Mouse (Mus musculus) lung, adult 18-20 months (tissue): Measurements from ENCODE around the gene Cyp4a10.
A peak's percentile ranks its signal among the peaks of the same experiment; 100 is the strongest.
"Not testable (repeated sequence)": the region's sequence is repeated elsewhere in the genome, so short reads cannot be mapped to it uniquely, and the experiment has no call there.

Experiments used
- DNase-seq, 2 experiments: peaks; one replicate each; pipeline ENCODE4 v3.0.0; 2022; ENCODE audit warnings: mixed read lengths in 2 of 2

The Cyp4a10 gene

GRCm38 (mm10) chr4:115518000-115518399 is at the start of gene Cyp4a10:
Gene Cyp4a10, plus strand, starts transcription at chr4:115518264.
- DNase-seq = not testable (repeated sequence)

DNA sequence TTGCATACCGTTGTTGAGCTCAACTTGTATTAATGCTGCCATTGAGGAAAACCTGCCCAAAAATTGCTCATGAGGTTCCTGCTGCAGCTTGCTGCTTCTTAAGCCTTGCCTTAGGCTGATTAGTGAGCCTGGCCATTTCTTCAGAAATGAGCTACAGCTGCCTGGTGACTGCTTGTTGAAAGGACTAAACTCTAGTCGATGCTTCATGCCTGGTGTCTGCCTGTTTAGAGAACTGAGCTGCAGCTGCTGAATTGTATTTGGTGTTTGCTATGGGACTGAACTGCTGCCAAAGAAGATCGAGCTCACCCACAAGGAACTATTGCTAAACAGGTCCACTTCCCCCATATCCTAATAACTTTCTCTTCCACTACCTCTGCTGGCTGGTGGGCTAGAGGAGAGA is 44.5 kb upstream of the Cyp4a10 start:
- DNase-seq = not testable (repeated sequence)

GRCm38 (mm10) chr4:115476051-115476450 is 42.0 kb upstream of the Cyp4a10 start:
- DNase-seq = peak; percentile 30 to 51

DNA sequence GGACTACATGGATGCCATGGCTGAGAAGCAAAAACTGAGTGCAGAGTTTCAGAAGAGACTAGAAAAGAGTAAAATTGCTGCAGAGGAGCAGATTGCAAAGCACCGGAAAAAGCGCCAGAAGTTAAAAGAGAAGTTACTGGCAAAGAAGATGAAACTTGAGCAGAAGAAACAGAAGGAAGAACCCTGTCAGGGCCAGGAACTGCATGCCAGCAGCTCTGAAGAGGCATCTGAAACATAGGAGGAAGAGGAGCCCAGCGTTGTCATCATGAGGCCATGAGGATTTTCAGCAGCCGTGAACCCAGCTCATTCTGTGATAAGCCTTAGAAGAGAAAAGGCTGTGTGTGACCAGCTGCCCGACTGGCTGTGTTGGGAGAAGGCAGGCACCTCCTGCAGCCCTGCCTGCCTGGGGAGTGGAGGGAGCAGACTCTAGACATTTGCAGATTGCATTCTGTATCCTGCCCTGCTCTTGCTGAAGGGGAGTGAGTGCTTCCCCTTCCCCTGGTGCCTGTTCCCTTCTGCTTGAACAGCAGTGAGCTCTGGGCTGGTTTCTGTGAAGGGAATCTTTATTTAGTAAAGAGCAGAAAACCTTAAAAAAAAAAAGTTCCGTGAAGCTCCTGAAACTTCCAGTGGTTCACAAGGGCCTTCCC is 36.9 kb upstream of the Cyp4a10 start:
- DNase-seq = no peak

GRCm38 (mm10) chr4:115496001-115496400 is 22.1 kb upstream of the Cyp4a10 start, which contains the start of gene Cyp4a14:
Gene Cyp4a14, minus strand, starts transcription at chr4:115496142.
- DNase-seq = no peak

DNA sequence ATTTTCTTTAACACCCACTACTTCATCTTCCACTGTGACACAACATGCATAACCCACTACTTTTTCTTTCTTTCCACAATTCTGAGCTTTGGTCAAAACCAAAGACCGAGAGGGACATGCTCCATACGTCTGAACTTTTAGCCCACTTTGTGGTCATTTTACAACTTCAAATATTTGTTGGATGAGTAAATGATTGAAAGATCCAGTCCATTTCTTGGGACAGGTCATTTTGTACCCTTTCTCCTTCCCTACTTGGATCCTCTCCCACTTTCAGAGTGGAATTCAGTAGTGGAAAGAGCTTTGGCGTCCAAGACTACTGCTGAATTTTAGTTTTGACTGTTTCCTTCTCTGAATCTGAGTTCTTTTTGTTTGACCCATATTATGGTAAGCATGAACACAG is 20.6 kb upstream of the Cyp4a10 start:
- DNase-seq = no peak

GRCm38 (mm10) chr4:115513964-115514363 is 4.1 kb upstream of the Cyp4a10 start:
- DNase-seq = not testable (repeated sequence)

DNA sequence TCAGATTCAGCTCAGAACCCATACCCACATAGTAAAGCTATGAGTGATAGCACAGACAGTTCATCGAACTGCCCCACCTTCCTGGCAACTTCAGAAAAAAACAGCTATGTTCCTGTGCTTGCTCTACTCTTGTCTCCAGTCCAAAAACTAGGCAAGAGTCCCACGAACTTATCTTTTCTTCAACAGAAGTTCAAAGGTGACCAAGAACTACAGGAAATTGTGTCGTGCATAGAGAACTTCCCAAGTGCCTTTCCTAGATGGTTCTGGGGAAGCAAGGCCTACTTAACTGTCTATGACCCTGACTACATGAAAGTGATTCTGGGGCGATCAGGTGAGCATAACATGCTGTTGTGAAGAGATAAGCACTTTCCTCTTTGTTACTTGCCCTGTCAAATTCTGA is 1.4 kb downstream of the Cyp4a10 start:
- DNase-seq = no peak

GRCm38 (mm10) chr4:115521766-115522165 is 3.7 kb downstream of the Cyp4a10 start:
- DNase-seq = no peak

GRCm38 (mm10) chr4:115545101-115545500 is 27.0 kb downstream of the Cyp4a10 start:
- DNase-seq = no peak

DNA sequence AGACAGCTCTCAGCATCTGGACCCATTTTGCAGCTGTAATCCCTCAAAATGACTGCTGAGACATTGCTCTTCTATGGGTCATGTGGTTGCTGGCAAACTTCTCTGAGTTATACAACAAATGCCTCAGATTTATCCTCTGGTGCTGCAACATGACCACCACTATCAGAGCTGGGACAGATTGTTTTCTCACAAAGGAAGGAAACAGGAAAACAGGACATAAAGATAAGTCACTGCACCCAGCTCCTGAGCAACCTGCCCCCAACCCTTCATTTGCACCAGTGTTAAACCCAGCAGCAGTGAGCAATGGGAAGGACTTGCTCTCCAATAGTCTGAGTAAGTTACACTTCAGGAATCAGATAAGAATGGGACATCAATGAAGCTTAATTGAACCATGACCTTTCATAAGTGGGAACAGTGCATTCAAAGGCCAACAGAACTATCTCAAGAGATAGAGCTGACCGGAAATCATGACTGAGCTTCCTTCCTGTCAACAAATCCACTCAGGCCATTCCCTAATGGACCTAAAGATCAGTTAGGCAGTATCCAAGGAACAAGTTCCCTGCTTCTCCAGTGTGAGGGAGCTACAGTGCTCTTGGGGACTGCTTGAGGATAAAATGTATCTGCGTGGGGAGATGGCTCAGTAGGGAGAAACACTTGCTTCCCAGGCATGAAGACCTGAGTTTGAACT is 28.2 kb downstream of the Cyp4a10 start:
- DNase-seq = peak; percentile 9 to 33

GRCm38 (mm10) chr4:115552726-115553125 is 34.7 kb downstream of the Cyp4a10 start:
- no peak for DNase-seq

DNA sequence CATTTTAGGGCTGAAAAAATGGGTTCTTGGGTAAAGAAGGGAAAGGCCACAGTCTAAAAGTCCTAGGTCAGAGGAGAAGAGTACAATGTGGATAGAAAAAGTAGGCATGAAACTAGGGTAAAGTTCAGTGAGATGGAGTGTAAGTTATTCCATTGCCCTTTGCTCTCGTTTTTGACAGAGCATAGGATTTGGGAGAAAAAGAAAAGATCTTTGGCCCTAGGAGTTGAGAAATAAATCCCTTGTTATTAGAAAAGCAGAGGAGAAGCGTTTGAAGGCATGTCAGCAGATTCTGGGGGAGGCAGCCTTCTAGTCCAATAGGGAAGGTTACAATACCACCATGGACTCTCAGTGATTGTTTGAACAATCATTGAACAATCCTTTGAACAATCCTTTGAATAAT is 37.4 kb downstream of the Cyp4a10 start:
- DNase-seq = no peak

- no peak for DNase-seq
Measured at GRCm38 (mm10) chr4:115557861-115558561, 39.9 kb downstream of the Cyp4a10 start.

GRCm38 (mm10) chr4:115561236-115561635 is 43.2 kb downstream of the Cyp4a10 start:
- DNase-seq = not testable (repeated sequence)

DNA sequence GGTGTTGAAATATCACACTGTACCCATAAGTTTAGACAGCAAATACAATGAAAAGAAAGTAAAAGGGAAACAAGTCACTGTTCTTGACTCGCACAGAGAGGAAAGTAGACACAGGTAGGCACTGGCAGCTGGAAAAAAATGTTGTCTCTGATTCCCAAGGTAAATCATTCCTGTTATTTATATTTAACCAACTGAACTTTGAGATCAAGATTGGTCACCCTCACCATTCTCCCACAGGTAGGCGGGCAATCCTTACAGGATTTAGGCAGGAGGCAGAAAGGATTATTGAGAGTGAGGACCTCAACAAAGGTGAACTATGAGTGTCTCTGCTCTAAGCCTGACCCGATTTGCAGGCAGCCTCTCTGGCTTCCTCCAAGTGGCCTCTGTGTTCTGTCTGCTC is 45.3 kb downstream of the Cyp4a10 start, which contains the start of gene Cyp4a31:
TSS of gene Cyp4a31 (plus strand) at position 249 of the 400 bp plus-strand sequence.
- no peak for DNase-seq

DNA sequence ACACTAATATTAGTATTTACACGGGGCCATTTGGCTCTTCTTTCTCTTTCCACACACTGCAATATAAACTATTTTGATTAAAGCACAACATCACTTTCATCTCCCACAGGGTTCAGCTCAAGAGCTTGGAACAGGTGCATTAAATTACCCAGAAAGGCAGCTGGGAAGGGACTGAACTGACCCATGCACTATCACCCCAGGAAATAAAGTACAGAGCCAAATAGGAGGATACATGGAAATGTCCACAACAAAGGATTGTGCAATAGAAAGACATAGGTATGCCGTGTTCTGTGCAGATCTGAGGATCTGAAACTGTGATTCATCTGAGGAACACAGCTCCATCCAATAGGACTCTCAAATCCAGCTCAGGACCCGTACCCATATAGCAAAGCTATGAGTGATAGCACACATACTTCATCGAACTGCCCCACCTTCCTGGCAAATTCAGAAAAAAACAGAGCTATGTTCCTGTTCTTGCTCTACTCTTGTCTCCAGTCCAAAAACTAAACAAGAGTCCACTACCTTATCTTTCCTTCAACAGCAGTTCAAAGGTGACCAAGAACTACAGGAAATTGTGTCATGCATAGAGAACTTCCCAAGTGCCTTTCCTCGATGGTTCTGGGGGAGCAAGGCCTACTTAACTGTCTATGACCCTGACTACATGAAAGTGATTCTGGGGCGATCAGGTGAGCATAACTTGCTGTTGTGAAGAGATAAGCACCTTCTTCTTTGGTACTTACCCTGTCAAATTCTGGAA is 46.6 kb downstream of the Cyp4a10 start:
- DNase-seq = not testable (repeated sequence)

- no peak for DNase-seq
Measured at GRCm38 (mm10) chr4:115575255-115575654, 57.2 kb downstream of the Cyp4a10 start.

- peak; percentile 49 to 76 for DNase-seq
Measured at GRCm38 (mm10) chr4:115575776-115576175, 57.7 kb downstream of the Cyp4a10 start.

DNA sequence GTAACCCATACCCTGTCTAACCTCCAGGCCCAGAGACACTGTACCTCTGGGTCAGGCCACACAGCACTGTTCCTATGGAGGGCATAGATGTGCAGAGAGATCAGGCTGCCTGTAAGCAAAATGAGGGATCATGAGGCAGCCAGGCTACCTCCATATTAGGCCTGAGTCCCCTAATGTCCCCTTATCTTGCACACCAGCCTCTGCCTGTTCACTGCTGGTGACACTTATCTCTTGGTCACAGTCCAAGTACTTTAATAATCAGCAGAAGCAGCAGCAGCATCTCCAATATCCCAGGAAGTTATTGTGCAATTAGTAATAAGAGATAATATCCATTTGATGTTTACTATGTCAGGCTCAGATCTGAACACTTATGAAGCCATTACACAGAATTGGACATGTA is 65.0 kb downstream of the Cyp4a10 start:
- DNase-seq = peak; percentile 17 to 42
